Mouse (Mus musculus) embryonic facial prominence, embryonic 14.5 days (tissue): Measurements from ENCODE around the gene Gm10354. TPM values are rescaled to one million over a fixed set of nuclear protein-coding genes. Genes with fewer than 3 reads are reported as not detected.
"Not testable (repeated sequence)": the region's sequence is repeated elsewhere in the genome, so short reads cannot be mapped to it uniquely, and the experiment has no call there.

ENCODE experiments used
- ATAC-seq: fragments of 200-750 bp; cut with Nextera tagmentation; 2 replicates; pipeline ENCODE4 v1.8.0; 2017; ENCODE audit warnings: low read depth, moderate number of reproducible peaks, moderate TSS enrichment
- DNase-seq: peaks from one replicate; pipeline ENCODE4 v3.0.0-alpha.2; 2015; ENCODE audit warnings: low spot score
- H3K27ac ChIP-seq: fragments of 300-500 bp; sonication (generic); replicated peaks from 2 replicates; pipeline ENCODE4 v1.5.1; 2014; ENCODE audit warnings: low read depth, mild to moderate bottlenecking, low read length, moderate library complexity
- H3K27me3 ChIP-seq: fragments of 300-500 bp; sonication (generic); replicated peaks from 2 replicates; pipeline ENCODE4 v1.6.1; 2014; ENCODE audit warnings: low read length; ENCODE audit not compliant: control insufficient read depth, insufficient read depth
- H3K36me3 ChIP-seq: fragments of 300-500 bp; sonication (generic); 2 replicates; pipeline ENCODE4 v1.6.1; 2014; ENCODE audit warnings: low read length, mixed read lengths; ENCODE audit not compliant: control insufficient read depth, insufficient read depth
- H3K4me1 ChIP-seq: fragments of 300-500 bp; sonication (generic); 2 replicates; pipeline ENCODE4 v1.6.1; 2014; ENCODE audit warnings: antibody characterized with exemption, low read length; ENCODE audit not compliant: control insufficient read depth, insufficient read depth
- H3K4me2 ChIP-seq: fragments of 300-500 bp; sonication (generic); 2 replicates; pipeline ENCODE4 v1.6.1; 2014; ENCODE audit warnings: low read depth, mild to moderate bottlenecking, low read length, moderate library complexity, mixed read lengths
- H3K4me3 ChIP-seq: fragments of 300-500 bp; sonication (generic); 2 replicates; pipeline ENCODE4 v1.5.1; 2014; ENCODE audit warnings: low read depth, mild to moderate bottlenecking, low read length
- H3K9ac ChIP-seq: fragments of 300-500 bp; sonication (generic); 2 replicates; pipeline ENCODE4 v1.6.1; 2014; ENCODE audit warnings: low read depth, mild to moderate bottlenecking, low read length, moderate library complexity, mixed read lengths
- H3K9me3 ChIP-seq: fragments of 300-500 bp; sonication (generic); 2 replicates; pipeline ENCODE4 v1.6.1; 2016; ENCODE audit warnings: low read length; ENCODE audit not compliant: control insufficient read depth
- WGBS: fragments of 180-500 bp; shearing (Covaris S2); extraction: QIAGEN DNeasy Blood & Tissue Kit; methylation state at CpG from one replicate; pipeline ENCODE4 v1.1.7; 2014; 5-methylcytosine and 5-hydroxymethylcytosine counted together
- polyA plus RNA-seq: library from polyadenylated mRNA; unstranded; fragments of >200 nt; fragmentation: Nextera tagmentation; extraction: Ambion mirVana; gene quantifications from 2 replicates; pipeline ENCODE4 v1.2.1, GENCODE M21; 2014

The Gm10354 gene
- polyA plus RNA-seq, 1 experiment from 2014 or later = not detected

GRCm38 (mm10) chr5:14972841-14973240 is 5.9 kb downstream of the Gm10354 start:
- DNase-seq, ATAC-seq, H3K36me3 ChIP-seq: not testable (repeated sequence)

GRCm38 (mm10) chr5:14963821-14964220 is 14.9 kb downstream of the Gm10354 start:
- not testable (repeated sequence) for ATAC-seq, DNase-seq, H3K9ac ChIP-seq, H3K4me1 ChIP-seq, H3K36me3 ChIP-seq, H3K4me2 ChIP-seq, H3K4me3 ChIP-seq, H3K27ac ChIP-seq, H3K27me3 ChIP-seq
- 79% methylated on average over 13 of the region's 13 CpGs for WGBS
- H3K9me3 ChIP-seq = peaks cover 15% of the 10 kb centered on the region

More at GRCm38 (mm10) chr5:14972841-14973240, 5.9 kb downstream of the Gm10354 start:
- not testable (repeated sequence) for H3K9ac ChIP-seq, H3K9me3 ChIP-seq, H3K4me1 ChIP-seq, H3K27me3 ChIP-seq, H3K27ac ChIP-seq, H3K4me2 ChIP-seq, H3K4me3 ChIP-seq
- 86% methylated on average over 3 of the region's 3 CpGs for WGBS

GRCm38 (mm10) chr5:14961502-14961901 is 17.2 kb downstream of the Gm10354 start:
- DNase-seq, H3K27me3 ChIP-seq, H3K4me3 ChIP-seq, H3K9ac ChIP-seq, H3K36me3 ChIP-seq, H3K4me1 ChIP-seq, H3K4me2 ChIP-seq, ATAC-seq, H3K27ac ChIP-seq: not testable (repeated sequence)
- peaks cover 19% of the 10 kb centered on the region for H3K9me3 ChIP-seq
- 78% methylated on average over 4 of the region's 4 CpGs for WGBS

- H3K4me3 ChIP-seq, H3K4me1 ChIP-seq, H3K36me3 ChIP-seq, H3K27me3 ChIP-seq, DNase-seq, ATAC-seq, H3K27ac ChIP-seq, H3K4me2 ChIP-seq, H3K9ac ChIP-seq: not testable (repeated sequence)
- peaks cover 24% of the 10 kb centered on the region; the same call in 1 of the 2 replicates for H3K9me3 ChIP-seq
- 92% methylated on average over 1 of the region's 1 CpGs for WGBS
Measured at GRCm38 (mm10) chr5:14955928-14956706, 22.6 kb downstream of the Gm10354 start.

GRCm38 (mm10) chr5:14953587-14953986 is 25.1 kb downstream of the Gm10354 start:
- H3K27me3 ChIP-seq, ATAC-seq: not testable (repeated sequence)

GRCm38 (mm10) chr5:14952749-14953148 is 26.0 kb downstream of the Gm10354 start:
- not testable (repeated sequence) for H3K4me2 ChIP-seq, H3K36me3 ChIP-seq, DNase-seq, H3K4me3 ChIP-seq, H3K9ac ChIP-seq, H3K27ac ChIP-seq, H3K27me3 ChIP-seq, ATAC-seq, H3K4me1 ChIP-seq
- H3K9me3 ChIP-seq = peaks cover 22% of the 10 kb centered on the region
- WGBS = 69% methylated on average over 3 of the region's 3 CpGs

More at GRCm38 (mm10) chr5:14953587-14953986, 25.1 kb downstream of the Gm10354 start:
- H3K36me3 ChIP-seq, DNase-seq, H3K4me3 ChIP-seq, H3K9ac ChIP-seq, H3K4me1 ChIP-seq, H3K27ac ChIP-seq, H3K4me2 ChIP-seq: not testable (repeated sequence)
- H3K9me3 ChIP-seq = peaks cover 21% of the 10 kb centered on the region; the same call in 1 of the 2 replicates

- not testable (repeated sequence) for H3K9ac ChIP-seq, ATAC-seq, DNase-seq, H3K27ac ChIP-seq, H3K4me1 ChIP-seq, H3K4me2 ChIP-seq, H3K36me3 ChIP-seq, H3K4me3 ChIP-seq, H3K27me3 ChIP-seq
- WGBS = 61% methylated on average over 7 of the region's 7 CpGs
- peaks cover 22% of the 10 kb centered on the region for H3K9me3 ChIP-seq
Measured at GRCm38 (mm10) chr5:14951822-14952221, 26.9 kb downstream of the Gm10354 start.

GRCm38 (mm10) chr5:14947482-14948198 is 31.1 kb downstream of the Gm10354 start:
- H3K36me3 ChIP-seq, H3K27me3 ChIP-seq, H3K4me2 ChIP-seq, DNase-seq, H3K4me3 ChIP-seq, H3K4me1 ChIP-seq, ATAC-seq, H3K9ac ChIP-seq, H3K9me3 ChIP-seq, H3K27ac ChIP-seq: not testable (repeated sequence)
- WGBS = 59% methylated on average over 4 of the region's 4 CpGs
